Mouse (Mus musculus): ENCODE data around the gene Dusp18. TPM values are rescaled to one million over a fixed set of nuclear protein-coding genes. Genes with fewer than 3 reads are reported as not detected.

The Dusp18 gene
- total and polyA plus RNA-seq, 3 experiments, result 0.81 to 2.2 TPM; not detected in 1

GRCm38 (mm10) chr11:3855846-3856245, 39.2 kb upstream of the Dusp18 start:
- no peak for DNase-seq (ENCODE audit: low read depth, low spot score)
- Histone ChIP-seq H3K79me2 (ENCODE audit: control insufficient read depth, insufficient read depth, low read length, poor library complexity) (no peaks in the 10 kb centered on the region), H3K27ac (ENCODE audit: control insufficient read depth, low read depth, low read length) (no peak overlapping the region), H3K9ac (ENCODE audit: control insufficient read depth, low read depth, low read length, poor library complexity, severe bottlenecking) (no peak overlapping the region), H3K27me3 (ENCODE audit: control insufficient read depth in 1 of 2, insufficient read depth in 2 of 2, low read length in 2 of 2) (peaks cover 13 to 28% of the 10 kb centered on the region in 2 experiments), H3K36me3 (ENCODE audit: control insufficient read depth in 1 of 2, insufficient read depth in 2 of 2, low read length in 2 of 2) (no peaks in the 10 kb centered on the region), H3K4me3 (ENCODE audit: control insufficient read depth in 1 of 2, insufficient read depth in 1 of 2, low read depth in 2 of 2, low read length in 2 of 2) (no peak overlapping the region), H3K9me3 (replicated peaks; ENCODE audit: insufficient read depth, low read length) (no peaks in the 10 kb centered on the region), H3K4me1 (ENCODE audit: control insufficient read depth in 1 of 2, insufficient read depth in 2 of 2, low read length in 2 of 2) (no peaks in the 10 kb centered on the region)
- TF ChIP-seq MYB (IDR thresholded peaks at IDR 0.05; ENCODE audit: low read depth, low read length) (no peak), CHD2 (IDR thresholded peaks at IDR 0.05; ENCODE audit: low read length) (no peak), GABPA (IDR thresholded peaks at IDR 0.05; ENCODE audit: low read depth, low read length) (no peak)

GRCm38 (mm10) chr11:3857902-3858301, 37.1 kb upstream of the Dusp18 start:
- no peaks in the 10 kb centered on the region for H3K4me1 ChIP-seq (ENCODE audit: control insufficient read depth in 1 of 2, insufficient read depth in 2 of 2, low read length in 2 of 2)
- peaks cover 16 to 34% of the 10 kb centered on the region in 2 experiments for H3K27me3 ChIP-seq (ENCODE audit: control insufficient read depth in 1 of 2, insufficient read depth in 2 of 2, low read length in 2 of 2)
- no peaks in the 10 kb centered on the region for H3K79me2 ChIP-seq (ENCODE audit: control insufficient read depth, insufficient read depth, low read length, poor library complexity)
- H3K27ac ChIP-seq (ENCODE audit: control insufficient read depth, low read depth, low read length), result no peak overlapping the region
- H3K36me3 ChIP-seq (ENCODE audit: control insufficient read depth in 1 of 2, insufficient read depth in 2 of 2, low read length in 2 of 2), result no peaks in the 10 kb centered on the region
- no peak for DNase-seq (ENCODE audit: low read depth, low spot score)
- TF ChIP-seq HCFC1 (IDR thresholded peaks at IDR 0.05; ENCODE audit: low read depth, low read length) (no peak), MXI1 (IDR thresholded peaks at IDR 0.05; ENCODE audit: low read depth, low read length) (no peak), ELF1 (IDR thresholded peaks at IDR 0.05; ENCODE audit: low read depth, low read length) (no peak), MAFK (IDR thresholded peaks at IDR 0.05; ENCODE audit: borderline replicate concordance, low read depth, low read length) (no peak), ZKSCAN1 (IDR thresholded peaks at IDR 0.05; ENCODE audit: low read depth, low read length) (no peak), MYB (IDR thresholded peaks at IDR 0.05; ENCODE audit: low read depth, low read length) (no peak), POLR2A (IDR thresholded peaks at IDR 0.05; ENCODE audit: control insufficient read depth in 1 of 2, insufficient read depth in 1 of 2, low read depth in 1 of 2, low read length in 2 of 2, poor library complexity in 1 of 2) (no peak), TAL1 (IDR thresholded peaks at IDR 0.05; ENCODE audit: low read length) (no peak), MYC (IDR thresholded peaks at IDR 0.05; ENCODE audit: low read depth, low read length) (no peak), CHD1 (IDR thresholded peaks at IDR 0.05; ENCODE audit: low read depth, low read length) (no peak), MAX (IDR thresholded peaks at IDR 0.05; ENCODE audit: low read length) (no peak), RAD21 (IDR thresholded peaks at IDR 0.05; ENCODE audit: low read depth, low read length) (no peak), TBP (IDR thresholded peaks at IDR 0.05; ENCODE audit: low read depth, low read length) (no peak), GATA1 (IDR thresholded peaks at IDR 0.05; ENCODE audit: low read depth, low read length) (no peak), ZC3H11A (IDR thresholded peaks at IDR 0.05; ENCODE audit: low read depth, low read length) (no peak), POLR2AphosphoS2 (IDR thresholded peaks at IDR 0.05; ENCODE audit: low read length) (no peak), TCF12 (IDR thresholded peaks at IDR 0.05; ENCODE audit: low read depth, low read length) (no peak), KAT2A (conservative IDR thresholded peaks at IDR 0.05; ENCODE audit: low read depth, low read length) (no peak), ZMIZ1 (IDR thresholded peaks at IDR 0.05; ENCODE audit: low read depth, low read length) (no peak), ZNF384 (IDR thresholded peaks at IDR 0.05; ENCODE audit: low read depth, low read length) (no peak)
- no peak overlapping the region for H3K9ac ChIP-seq (ENCODE audit: control insufficient read depth, low read depth, low read length, poor library complexity, severe bottlenecking)
- H3K9me3 ChIP-seq (replicated peaks; ENCODE audit: insufficient read depth, low read length), result no peaks in the 10 kb centered on the region
- H3K4me3 ChIP-seq (ENCODE audit: control insufficient read depth in 1 of 2, insufficient read depth in 1 of 2, low read depth in 2 of 2, low read length in 2 of 2), result no peak overlapping the region

Data from MEL (cell line).